Mouse (Mus musculus): ENCODE measurements around the gene Trp53.
A peak's percentile ranks its signal among the peaks of the same experiment; 100 is the strongest.

The Trp53 gene

DNA sequence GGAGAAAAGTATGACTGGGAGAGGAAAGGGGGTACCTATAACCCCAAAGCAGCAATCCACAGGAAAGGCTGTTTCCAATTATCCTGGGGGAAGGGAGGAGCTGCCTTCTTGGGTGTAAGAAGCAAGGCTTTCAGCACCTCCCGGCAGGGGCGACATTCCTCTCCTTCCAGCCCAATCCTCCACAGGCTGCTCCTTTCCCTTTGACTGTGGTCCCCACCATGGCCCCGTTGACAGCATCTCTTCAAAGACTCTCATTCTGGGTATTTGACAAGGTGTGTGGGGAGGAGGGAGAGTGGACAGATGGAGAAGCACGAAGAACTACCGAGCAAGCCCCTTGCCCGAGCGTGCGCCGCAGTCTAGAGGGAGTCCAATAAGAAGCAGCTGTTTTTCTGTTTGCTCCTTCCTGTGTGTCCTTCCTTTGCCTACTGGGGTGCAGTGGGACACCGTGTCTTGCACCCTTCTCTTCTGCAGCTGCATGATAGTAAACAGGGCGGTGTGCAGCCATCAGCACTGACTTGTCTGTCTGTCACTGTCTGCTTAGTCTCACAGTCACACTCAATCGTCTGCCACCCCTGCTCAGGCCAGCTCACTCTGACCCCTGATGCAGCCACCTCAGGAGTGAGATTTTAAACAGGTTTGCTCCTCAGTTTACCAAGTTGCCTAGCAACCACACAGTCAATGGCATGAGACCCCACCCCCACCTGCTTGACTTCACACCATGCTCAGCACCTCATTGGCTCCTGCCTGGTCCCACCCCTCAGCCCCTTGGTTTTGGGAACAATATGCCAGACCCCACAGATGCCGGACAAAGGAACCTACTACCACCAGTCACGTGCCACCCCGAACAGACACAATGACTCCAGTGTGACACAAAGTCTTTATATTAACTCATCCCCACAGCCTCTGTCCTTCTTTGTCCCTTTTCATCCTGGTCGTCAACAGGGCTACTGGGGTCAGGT, 19.0 kb upstream of the Trp53 start:
- DNase-seq (ENCODE audit: low read depth, low spot score): no peak

DNA sequence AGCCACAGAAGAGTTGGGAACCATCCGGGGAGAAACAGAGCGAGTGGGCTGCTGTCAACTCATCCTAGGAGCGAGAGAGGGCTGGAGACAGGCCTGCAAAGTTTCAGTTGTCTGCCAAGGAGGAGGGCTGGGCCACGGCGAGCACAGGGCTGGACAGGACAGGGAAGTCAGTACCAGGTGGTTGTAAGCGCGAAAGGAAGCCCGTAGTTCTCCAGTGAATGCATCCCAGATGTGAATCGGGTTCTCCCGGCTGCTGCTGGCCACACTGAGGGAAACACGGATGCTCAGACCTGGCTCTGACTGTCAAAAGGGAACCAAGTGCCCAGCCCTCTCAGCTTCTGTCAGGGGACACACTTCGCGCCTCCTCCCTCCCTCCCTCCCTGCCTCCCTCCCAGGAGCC, 16.8 kb upstream of the Trp53 start:
- no peak for DNase-seq (ENCODE audit: low read depth, low spot score)

DNA sequence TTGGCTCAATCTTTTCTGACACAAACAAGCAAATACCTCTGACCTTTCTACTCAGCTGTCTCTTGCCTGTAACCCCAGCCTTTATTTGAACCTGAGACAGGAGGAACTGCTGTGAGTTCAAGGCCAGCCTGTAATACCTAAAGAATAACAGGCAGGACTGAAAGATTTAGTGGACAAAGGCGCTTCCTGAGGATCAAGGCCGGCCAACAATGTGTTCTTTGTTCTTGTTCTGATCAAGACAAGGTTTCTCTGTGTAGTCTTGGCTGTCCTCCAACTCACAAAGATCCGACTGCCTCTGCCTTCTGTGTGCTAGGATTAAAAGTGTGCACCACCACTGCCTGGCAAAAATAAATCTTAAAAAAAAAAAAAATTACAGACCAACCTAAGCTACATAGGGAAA, 15.8 kb upstream of the Trp53 start:
- DNase-seq (ENCODE audit: low read depth, low spot score): no peak

DNA sequence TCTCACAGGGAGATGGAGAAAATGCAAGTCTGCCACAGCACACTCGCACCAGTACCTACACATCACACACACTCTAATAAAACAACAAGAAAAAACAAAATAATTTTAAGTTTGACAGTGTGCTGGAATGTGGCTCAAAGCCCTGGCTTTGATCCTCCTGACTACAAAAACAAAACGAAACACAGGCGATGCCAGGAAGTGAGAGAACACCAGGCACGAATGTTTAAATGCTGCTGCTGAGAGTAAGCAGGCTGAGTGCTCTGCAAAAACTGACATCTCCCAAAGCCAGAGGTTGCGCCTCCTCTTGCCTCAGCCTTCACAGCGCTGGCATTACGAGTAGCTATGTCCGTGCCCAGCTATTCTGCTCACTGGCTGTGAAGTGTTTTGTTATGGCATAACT, 15.0 kb upstream of the Trp53 start:
- no peak for DNase-seq (ENCODE audit: low read depth, low spot score)

DNA sequence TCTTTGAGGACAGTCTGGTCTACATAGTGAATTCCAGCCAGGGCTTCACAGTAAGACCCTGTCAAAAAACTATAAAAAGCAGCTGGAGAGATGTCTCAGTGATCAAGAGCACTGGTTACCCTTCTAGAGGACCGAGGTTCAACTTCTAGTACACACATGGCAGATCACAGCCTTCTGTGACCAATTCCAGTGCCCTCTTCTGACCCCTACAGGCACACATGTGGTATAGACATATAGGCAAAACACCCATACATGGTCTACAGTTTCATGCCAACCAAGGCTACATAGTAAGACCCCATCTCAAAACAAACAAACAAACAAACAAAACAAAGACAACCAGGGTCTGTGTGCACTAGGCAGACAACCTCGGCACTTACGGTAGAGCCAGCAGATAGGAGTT, 4.9 kb upstream of the Trp53 start:
- DNase-seq (ENCODE audit: low read depth, low spot score): peak; percentile 74

DNA sequence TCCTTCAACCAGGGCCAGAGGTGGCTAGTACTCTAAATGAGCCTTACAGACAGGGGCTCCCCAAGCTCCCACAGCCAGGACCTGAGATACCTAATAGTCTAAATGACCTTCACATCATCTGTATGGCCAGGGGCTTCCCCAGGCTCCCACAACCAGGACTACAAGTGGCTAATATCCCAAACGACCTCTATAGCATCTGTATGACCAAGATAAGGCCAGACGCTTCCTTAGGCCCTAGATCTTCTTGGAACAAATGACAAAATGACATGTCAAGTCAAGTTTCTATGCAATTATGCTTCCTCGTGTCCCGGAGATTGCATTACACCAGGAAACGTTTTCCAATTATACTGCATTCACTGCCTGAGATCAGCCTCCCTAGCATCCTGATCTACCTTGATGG, 3.9 kb upstream of the Trp53 start:
- DNase-seq (ENCODE audit: low read depth, low spot score): no peak

DNA sequence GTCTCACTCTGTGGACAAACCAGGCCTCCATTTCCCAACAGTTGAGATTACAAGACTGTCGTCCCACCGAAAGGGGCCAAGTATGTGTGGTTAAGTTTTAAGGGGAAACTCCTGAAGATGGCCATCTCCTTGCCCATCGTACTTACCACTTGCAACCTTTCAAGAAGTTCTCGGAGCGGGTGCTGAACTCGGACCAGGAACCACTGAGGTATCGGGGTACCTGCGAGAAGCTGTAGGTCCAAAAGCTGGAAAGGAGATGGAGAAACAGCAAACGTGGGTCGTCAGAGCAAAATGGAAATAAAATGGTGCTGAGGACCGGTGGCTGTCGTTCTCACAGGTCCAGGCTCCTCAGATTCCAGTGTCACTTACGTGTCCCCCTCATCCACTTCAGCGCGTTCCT, 1.9 kb upstream of the Trp53 start:
- DNase-seq (ENCODE audit: low read depth, low spot score): peak; percentile 16

DNA sequence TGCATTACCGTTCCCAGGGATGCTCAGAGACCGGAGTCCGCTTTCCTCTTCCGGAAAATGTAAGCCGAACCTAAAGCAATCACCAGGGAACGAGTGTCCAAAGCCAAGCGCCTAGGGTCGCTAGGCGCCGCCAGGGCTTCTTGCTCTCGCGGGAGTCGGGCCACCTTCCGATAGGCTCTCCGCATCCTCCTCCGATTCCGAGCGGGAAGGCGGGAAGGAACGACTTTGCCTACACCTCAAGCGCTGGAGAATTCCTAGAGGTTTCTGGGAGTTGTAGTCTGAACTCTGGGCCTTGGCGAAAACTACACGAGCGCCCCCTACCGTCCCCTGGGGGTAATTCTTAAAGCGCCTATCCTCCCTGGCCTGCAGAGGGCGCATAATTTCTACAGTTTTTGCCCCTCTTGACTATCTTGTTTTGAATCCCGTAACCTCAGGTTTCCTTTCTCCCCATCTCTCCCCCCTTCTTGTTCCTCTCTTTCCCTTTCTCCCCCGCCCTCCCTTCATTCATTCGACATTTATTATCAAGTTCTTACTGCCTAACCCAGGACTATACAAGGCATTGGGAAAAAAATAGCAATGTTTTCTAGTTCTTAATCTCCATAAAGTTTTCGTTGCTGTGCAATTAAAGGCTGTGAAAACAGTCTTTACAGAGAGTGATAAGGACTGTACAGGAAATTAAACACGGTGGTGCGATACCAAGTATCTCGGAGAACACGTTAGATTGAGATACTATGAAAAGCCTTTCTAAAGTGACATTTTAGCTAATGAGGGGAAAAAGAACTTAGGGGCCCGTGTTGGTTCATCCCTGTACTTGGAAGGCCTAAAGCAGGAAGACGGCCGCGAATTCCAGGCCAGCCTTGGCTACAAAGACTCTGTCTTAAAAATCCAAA, 786 bp upstream of the Trp53 start:
- peak; percentile 95 for DNase-seq (ENCODE audit: low read depth, low spot score)

DNA sequence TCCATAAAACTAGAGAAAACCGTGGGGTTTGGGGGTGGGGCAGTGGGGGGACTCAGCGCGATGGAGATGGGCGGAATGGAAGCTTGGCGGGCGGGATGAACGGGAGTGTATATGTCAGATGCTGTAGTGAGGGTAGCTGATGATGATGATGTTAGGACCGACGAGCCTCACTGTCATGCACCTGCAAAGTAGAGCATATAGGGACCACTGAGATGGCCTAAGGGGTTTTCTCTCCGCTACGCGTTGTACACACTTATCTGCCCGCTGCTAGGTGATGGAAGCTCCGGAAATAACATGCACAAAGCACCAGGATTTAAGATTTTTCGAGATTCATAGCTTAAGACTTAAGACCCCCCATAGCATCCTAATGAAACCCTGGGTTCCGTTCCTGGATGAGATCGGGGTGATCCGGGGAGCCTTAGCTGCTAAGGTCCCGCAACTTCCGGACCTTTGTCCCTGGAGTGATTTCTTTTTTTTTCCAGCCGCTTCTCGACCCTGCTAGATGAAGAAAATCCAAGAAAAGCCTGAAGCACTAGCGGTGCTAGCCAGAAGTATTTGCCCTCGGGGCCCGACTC, 500 bp downstream of the Trp53 start:
- DNase-seq (ENCODE audit: low read depth, low spot score): no peak

DNA sequence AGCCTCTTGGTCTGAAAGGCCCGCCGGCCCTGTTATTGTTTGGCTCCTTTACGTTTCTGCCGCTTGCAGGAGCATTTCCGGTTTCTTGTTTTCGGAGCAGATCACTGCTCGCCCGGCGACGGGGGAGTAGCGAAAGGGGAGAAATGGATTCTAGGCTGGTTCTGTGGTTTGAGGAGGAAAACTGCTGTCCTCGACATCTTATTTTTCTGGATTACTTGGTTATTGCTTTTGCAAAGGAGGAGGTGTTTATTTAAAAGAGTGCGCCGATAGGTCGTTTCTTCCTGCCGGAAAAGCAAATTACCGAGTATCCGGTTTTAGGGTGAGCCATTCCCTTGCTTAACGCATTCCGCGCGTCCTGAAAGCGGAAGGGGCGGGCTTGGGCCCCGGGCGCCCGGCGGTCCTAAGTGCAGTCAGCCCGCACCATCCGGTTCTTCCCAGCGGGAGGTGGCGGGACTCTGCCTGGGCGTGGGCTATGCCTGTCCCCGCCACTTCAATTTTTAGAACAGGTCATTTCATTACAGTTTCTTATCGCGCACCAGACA, 1.1 kb downstream of the Trp53 start:
- DNase-seq (ENCODE audit: low read depth, low spot score): peak; percentile 90

DNA sequence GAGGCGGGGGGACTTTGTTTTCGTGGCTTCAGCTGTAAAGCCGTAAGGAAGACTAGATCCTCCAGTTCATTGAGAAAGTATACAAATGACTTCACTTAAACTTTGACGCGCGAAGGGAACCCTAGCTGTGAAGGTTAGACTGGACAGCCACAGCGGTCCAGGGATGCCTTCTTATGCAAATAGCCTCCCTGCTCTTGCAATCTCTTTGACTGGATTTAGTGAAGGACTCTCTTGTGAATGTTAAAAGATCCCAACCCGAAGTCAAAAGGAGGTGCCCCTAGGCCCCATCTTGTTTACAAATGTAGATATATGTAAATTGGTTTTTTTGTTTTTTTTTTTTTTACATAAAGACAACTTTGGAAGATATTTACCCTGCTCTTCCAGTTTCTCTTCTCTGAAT, 1.7 kb downstream of the Trp53 start:
- DNase-seq (ENCODE audit: low read depth, low spot score): peak; percentile 26

DNA sequence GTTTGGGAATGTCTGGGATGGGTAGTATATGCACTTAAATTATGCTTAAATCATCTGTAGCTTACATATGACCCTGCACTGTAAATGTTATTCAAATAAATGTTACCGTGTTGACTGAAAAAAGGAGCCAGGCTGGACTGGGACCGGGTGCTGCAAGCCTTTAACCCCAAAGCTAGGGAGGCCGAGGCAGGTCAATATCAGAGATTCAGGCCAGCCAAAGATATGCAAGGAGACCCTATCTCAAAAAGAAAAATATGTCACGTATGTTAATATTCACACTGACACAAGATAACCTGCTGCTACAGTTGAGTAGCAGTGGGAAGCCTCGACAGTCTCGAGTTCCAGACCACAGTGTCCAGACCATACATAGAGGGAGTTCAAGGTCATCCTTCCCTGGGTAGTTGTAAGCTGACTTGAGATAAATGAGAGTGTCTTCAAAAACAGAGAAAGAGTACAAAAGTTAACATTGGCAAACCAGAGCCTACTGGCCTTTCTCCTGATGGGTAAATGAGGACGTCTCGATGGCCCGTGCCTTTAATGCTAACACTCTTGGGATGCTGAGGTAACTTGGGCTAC, 2.2 kb downstream of the Trp53 start:
- DNase-seq (ENCODE audit: low read depth, low spot score): no peak

DNA sequence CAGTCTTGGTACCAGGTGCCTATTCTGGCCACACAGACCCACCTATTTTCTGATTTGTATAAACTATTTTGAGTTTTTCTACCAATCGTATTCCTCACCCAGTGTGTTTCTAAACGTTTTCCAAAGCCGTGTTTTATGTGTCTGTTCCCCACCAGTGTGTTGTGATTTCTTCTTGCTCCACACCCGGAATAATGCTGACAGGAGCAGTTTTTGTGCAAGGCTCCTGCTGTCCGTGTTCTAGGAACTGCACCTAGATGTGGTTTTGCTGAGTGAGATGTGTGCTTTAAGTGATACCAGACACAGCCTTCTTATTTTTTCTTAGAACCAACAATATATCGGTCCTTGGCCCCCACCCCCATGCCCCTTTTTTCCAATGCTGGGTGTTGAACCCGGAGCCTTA, 3.8 kb downstream of the Trp53 start:
- DNase-seq (ENCODE audit: low read depth, low spot score): no peak

DNA sequence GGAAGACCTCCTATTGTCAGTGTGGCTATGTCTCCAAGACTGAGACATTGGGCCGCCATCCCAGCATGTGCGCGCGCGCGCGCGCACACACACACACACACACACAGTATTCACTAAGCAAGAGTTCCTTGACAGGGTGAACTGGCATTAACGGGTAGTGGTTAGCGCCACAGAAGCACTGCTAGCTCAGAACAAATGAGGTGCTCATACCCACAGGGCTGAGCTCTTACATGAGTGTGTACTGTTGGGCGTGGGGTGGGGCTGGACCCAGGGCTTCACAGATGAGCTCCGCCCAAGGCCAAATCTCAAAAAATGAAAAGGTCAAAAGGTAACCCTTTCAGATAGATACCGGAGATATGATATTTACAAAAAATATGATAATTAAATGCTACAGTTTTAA, 4.8 kb downstream of the Trp53 start:
- DNase-seq (ENCODE audit: low read depth, low spot score): no peak

DNA sequence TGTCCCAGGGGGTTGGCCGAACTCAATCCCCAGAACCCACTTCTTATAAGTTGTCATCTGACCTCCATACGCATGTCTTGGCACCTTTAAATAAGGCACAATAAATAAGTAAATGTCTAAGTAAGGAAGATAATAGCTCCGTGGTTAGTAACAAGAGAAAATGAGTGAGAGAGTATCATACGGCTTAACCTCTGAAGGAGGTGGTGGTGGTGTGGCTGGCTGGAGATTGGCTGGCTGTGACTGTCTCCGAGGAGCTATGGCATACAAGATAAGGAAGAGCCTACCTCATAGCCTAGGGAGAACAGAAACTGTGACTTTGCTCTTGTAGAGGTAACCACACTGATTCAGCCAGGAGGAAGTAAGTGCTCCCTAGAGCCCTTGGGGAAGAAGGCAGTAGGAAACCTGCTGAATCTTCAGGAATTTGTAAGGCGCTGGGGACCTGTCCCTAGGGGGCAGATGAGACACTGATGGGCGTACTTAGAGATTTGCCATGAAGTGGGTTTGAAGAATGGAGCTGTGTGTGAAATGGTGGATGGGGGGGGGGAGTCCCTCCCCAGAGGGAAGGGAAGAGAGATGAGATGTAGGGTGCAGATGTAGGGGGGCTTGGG, 5.7 kb downstream of the Trp53 start:
- no peak for DNase-seq (ENCODE audit: low read depth, low spot score)

DNA sequence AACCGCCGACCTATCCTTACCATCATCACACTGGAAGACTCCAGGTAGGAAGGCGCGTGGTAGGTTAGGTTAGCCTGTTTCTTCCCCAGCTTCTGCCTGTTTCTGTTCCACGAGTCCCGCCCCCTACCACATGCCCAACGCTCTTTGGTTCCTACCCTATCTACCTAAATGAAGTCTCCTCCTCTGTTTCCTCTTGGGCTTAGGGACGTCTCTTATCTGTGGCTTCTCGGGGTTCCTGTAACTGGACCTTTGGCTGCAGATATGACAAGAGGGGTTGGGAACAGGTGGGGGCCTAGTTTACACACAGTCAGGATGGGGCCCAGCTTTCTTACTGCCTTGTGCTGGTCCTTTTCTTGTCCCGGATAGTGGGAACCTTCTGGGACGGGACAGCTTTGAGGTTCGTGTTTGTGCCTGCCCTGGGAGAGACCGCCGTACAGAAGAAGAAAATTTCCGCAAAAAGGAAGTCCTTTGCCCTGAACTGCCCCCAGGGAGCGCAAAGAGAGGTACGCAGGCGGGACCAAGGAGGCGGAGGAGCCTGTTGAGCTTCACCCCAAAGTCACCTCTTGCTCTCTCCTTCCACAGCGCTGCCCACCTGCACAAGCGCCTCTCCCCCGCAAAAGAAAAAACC, 9.2 kb downstream of the Trp53 start:
- no peak for DNase-seq (ENCODE audit: low read depth, low spot score)

DNA sequence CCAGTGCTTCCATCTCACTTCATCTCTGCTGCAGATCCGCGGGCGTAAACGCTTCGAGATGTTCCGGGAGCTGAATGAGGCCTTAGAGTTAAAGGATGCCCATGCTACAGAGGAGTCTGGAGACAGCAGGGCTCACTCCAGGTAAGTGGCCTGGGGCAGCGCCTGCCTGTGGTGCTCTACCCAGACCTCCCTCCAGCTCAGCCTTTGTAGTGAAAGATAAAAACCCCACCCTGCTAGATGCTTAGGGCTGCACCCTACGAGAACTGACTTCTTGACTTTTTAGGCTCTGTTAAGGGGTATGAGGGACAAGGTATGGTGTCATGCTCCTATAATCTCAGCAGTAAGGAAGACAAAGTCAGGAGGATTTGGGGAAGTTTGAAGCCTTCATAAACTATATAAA, 10.5 kb downstream of the Trp53 start:
- DNase-seq (ENCODE audit: low read depth, low spot score): no peak

DNA sequence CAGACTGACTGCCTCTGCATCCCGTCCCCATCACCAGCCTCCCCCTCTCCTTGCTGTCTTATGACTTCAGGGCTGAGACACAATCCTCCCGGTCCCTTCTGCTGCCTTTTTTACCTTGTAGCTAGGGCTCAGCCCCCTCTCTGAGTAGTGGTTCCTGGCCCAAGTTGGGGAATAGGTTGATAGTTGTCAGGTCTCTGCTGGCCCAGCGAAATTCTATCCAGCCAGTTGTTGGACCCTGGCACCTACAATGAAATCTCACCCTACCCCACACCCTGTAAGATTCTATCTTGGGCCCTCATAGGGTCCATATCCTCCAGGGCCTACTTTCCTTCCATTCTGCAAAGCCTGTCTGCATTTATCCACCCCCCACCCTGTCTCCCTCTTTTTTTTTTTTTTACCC, 11.3 kb downstream of the Trp53 start:
- no peak for DNase-seq (ENCODE audit: low read depth, low spot score)

DNA sequence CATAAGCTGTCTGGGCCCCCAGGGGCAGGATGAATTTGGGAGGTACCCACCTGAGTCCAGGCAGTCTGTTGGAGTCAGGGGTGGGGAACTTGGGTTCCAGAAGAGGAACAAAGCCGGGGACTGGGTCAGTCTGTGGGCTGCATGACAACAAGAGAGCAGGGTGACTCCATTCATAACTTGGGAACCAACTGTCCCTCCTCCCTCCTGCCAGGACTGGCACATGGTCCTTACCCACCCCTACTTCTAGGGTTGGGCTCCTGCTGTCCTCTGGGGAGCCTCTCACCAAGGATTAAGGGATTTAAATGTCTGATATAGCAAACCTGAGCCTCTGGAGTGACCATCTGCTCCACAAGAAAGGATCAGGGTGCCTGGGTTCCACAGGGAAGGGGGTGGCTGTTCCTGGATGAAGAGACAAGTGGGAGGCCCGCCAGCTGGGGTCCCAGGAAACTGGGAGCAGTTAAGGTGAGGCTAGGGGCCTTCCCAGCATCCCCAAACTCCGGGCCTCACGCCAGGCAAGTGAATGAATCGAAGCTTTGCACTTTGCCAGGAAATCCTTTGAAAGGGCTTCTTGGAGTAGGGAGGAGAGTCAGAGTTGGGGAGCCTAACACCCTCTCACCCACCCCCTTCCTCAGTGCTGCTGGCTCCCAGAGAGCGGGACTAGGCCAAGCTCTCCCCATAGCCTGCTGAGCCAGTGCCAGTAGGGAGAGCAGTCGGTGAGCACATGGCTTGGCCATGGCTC, 11.9 kb downstream of the Trp53 start:
- DNase-seq (ENCODE audit: low read depth, low spot score): no peak

DNA sequence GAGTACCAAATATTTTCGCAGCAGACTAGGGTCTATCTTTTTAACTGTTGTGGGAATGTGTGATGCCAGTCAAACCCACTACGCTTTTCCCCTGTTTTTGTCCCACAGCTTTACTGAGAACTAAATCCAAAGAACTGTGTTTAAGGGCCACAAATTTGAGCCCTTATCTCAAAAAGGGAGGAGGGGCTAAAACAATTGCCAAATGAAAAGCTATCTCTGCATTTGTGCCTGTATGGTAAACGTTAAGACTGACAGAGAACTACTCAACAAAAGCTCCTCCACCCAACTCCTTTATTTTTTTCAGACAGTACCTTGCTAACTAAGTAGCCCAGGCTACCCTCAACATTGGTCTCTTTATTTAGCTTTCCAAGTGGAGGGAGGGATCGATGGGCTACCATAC, 12.6 kb downstream of the Trp53 start:
- no peak for DNase-seq (ENCODE audit: low read depth, low spot score)

Data from CD4-positive, CD25-positive, alpha-beta regulatory T cell, adult 2 months (primary cell).